Mouse (Mus musculus): ENCODE results near the gene Tacc3. TPM values are rescaled to one million over a fixed set of nuclear protein-coding genes. Genes with fewer than 3 reads are reported as not detected.

Gene Tacc3
- total and polyA plus RNA-seq, 3 experiments, result 1.4 to 3.1 (median 1.8) TPM

- H3K27me3 ChIP-seq (ENCODE audit: control insufficient read depth, insufficient read depth, low read length), result peaks cover 10% of the 10 kb centered on the region
- DNase-seq, result no peak
- H3K4me1 ChIP-seq (ENCODE audit: control insufficient read depth, insufficient read depth, low read length), result peaks cover 1% of the 10 kb centered on the region; the same call in 1 of the 2 replicates
- H3K9ac ChIP-seq (ENCODE audit: low read depth, low read length), result peak overlapping the region; percentile 81
- peak overlapping the region; percentile 67 for H3K27ac ChIP-seq
- no peaks in the 10 kb centered on the region for H3K79me2 ChIP-seq (replicated peaks; ENCODE audit: control insufficient read depth, insufficient read depth, low read length)
- intact Hi-C loops (cut with DNase I), result no loop called here
- no peak for TF ChIP-seq POLR2A (IDR thresholded peaks at IDR 0.05; ENCODE audit: insufficient read depth, low read depth, low read length)
- peak; percentile 40; the same call in 1 of the 2 replicates for TF ChIP-seq CTCF (IDR thresholded peaks at IDR 0.05)
- peak overlapping the region; percentile 92 for H3K4me3 ChIP-seq
- H3K36me3 ChIP-seq (ENCODE audit: control insufficient read depth, insufficient read depth, low read length), result no peaks in the 10 kb centered on the region
- under 1% methylated on average over 51 of the region's 53 CpGs for WGBS
Measured at GRCm38 (mm10) chr5:33722266-33723018, 64.5 kb downstream of the Tacc3 start.

GRCm38 (mm10) chr5:33723019-33723640, 65.2 kb downstream of the Tacc3 start:
- Histone ChIP-seq H3K4me1 (ENCODE audit: control insufficient read depth, insufficient read depth, low read length) (peaks cover 1% of the 10 kb centered on the region; the same call in 1 of the 2 replicates), H3K79me2 (replicated peaks; ENCODE audit: control insufficient read depth, insufficient read depth, low read length) (no peaks in the 10 kb centered on the region), H3K4me3 (peak overlapping the region; percentile 92), H3K9ac (ENCODE audit: low read depth, low read length) (peak overlapping the region; percentile 43), H3K36me3 (ENCODE audit: control insufficient read depth, insufficient read depth, low read length) (no peaks in the 10 kb centered on the region), H3K27ac (no peak overlapping the region), H3K27me3 (ENCODE audit: control insufficient read depth, insufficient read depth, low read length) (peaks cover 10% of the 10 kb centered on the region)
- no peak for TF ChIP-seq POLR2A (IDR thresholded peaks at IDR 0.05; ENCODE audit: insufficient read depth, low read depth, low read length)
- TF ChIP-seq CTCF (IDR thresholded peaks at IDR 0.05), result no peak; the same call in none of the 2 replicates
- TF ChIP-seq EP300 (IDR thresholded peaks at IDR 0.05; ENCODE audit: insufficient read depth, low read depth, low read length), result no peak
- intact Hi-C loops (cut with DNase I), result no loop called here
- 4% methylated on average over 61 of the region's 61 CpGs for WGBS
- peak; percentile 36 to 48 for DNase-seq

- peak overlapping the region; percentile 43; the same call in 1 of the 2 replicates for H3K9ac ChIP-seq (ENCODE audit: low read depth, low read length)
- no peaks in the 10 kb centered on the region for H3K79me2 ChIP-seq (replicated peaks; ENCODE audit: control insufficient read depth, insufficient read depth, low read length)
- no peak for DNase-seq
- H3K27ac ChIP-seq, result no peak overlapping the region
- 46% methylated on average over 36 of the region's 36 CpGs for WGBS
- H3K4me1 ChIP-seq (ENCODE audit: control insufficient read depth, insufficient read depth, low read length), result peaks cover 1% of the 10 kb centered on the region; the same call in 1 of the 2 replicates
- peak overlapping the region; percentile 92 for H3K4me3 ChIP-seq
- H3K27me3 ChIP-seq (ENCODE audit: control insufficient read depth, insufficient read depth, low read length), result peaks cover 10% of the 10 kb centered on the region
- H3K36me3 ChIP-seq (ENCODE audit: control insufficient read depth, insufficient read depth, low read length), result no peaks in the 10 kb centered on the region
- intact Hi-C loops (cut with DNase I), result no loop called here
- TF ChIP-seq POLR2A (IDR thresholded peaks at IDR 0.05; ENCODE audit: insufficient read depth, low read depth, low read length) (no peak), CTCF (IDR thresholded peaks at IDR 0.05) (no peak), EP300 (IDR thresholded peaks at IDR 0.05; ENCODE audit: insufficient read depth, low read depth, low read length) (no peak)
Measured at GRCm38 (mm10) chr5:33723641-33724465, 65.9 kb downstream of the Tacc3 start.

GRCm38 (mm10) chr5:33726081-33726647, 68.2 kb downstream of the Tacc3 start:
- Histone ChIP-seq H3K27ac (no peak overlapping the region), H3K27me3 (ENCODE audit: control insufficient read depth, insufficient read depth, low read length) (peaks cover 10% of the 10 kb centered on the region), H3K4me3 (no peak overlapping the region), H3K36me3 (ENCODE audit: control insufficient read depth, insufficient read depth, low read length) (no peaks in the 10 kb centered on the region), H3K9ac (ENCODE audit: low read depth, low read length) (no peak overlapping the region), H3K4me1 (ENCODE audit: control insufficient read depth, insufficient read depth, low read length) (no peaks in the 10 kb centered on the region), H3K79me2 (replicated peaks; ENCODE audit: control insufficient read depth, insufficient read depth, low read length) (no peaks in the 10 kb centered on the region)
- DNase-seq, result no peak
- 87% methylated on average over 7 of the region's 7 CpGs for WGBS
- TF ChIP-seq POLR2A (IDR thresholded peaks at IDR 0.05; ENCODE audit: insufficient read depth, low read depth, low read length), result no peak
- no peak for TF ChIP-seq CTCF (IDR thresholded peaks at IDR 0.05)
- no peak for TF ChIP-seq EP300 (IDR thresholded peaks at IDR 0.05; ENCODE audit: insufficient read depth, low read depth, low read length)
- intact Hi-C loops (cut with DNase I), result no loop called here

- Histone ChIP-seq H3K36me3 (ENCODE audit: control insufficient read depth, insufficient read depth, low read length) (no peaks in the 10 kb centered on the region), H3K4me3 (no peak overlapping the region), H3K9ac (ENCODE audit: low read depth, low read length) (no peak overlapping the region), H3K27ac (no peak overlapping the region), H3K27me3 (ENCODE audit: control insufficient read depth, insufficient read depth, low read length) (peaks cover 10% of the 10 kb centered on the region), H3K4me1 (ENCODE audit: control insufficient read depth, insufficient read depth, low read length) (no peaks in the 10 kb centered on the region), H3K79me2 (replicated peaks; ENCODE audit: control insufficient read depth, insufficient read depth, low read length) (no peaks in the 10 kb centered on the region)
- intact Hi-C loops (cut with DNase I), result no loop called here
- 81% methylated on average over 1 of the region's 1 CpGs for WGBS
- TF ChIP-seq CTCF (IDR thresholded peaks at IDR 0.05), result no peak
- no peak for TF ChIP-seq EP300 (IDR thresholded peaks at IDR 0.05; ENCODE audit: insufficient read depth, low read depth, low read length)
- no peak for TF ChIP-seq POLR2A (IDR thresholded peaks at IDR 0.05; ENCODE audit: insufficient read depth, low read depth, low read length)
- DNase-seq, result no peak
Measured at GRCm38 (mm10) chr5:33726891-33727290, 69.0 kb downstream of the Tacc3 start.

Other genes starting within 250 kb of the Tacc3 start
- gene Nkx1-1, start 224.2 kb upstream of the Tacc3 start, total RNA-seq (2021), result not detected
- not detected in 2 replicates for gene Nkx1-1, start 224.2 kb upstream of the Tacc3 start, polyA plus RNA-seq (2012; rRNA removed)
- gene Fam53a, start 28.5 kb upstream of the Tacc3 start, total RNA-seq (2021), result 10 to 100 TPM; 26.1 to 26.9 TPM
- gene Fam53a, start 28.5 kb upstream of the Tacc3 start, polyA plus RNA-seq (2012; rRNA removed), result 19.7 and 22.8 TPM in 2 replicates
- gene Gm9903, start 28.2 kb upstream of the Tacc3 start, total RNA-seq (2021), result 1 to 10 TPM; 1.0 to 1.1 TPM
- gene Gm9903, start 28.2 kb upstream of the Tacc3 start, polyA plus RNA-seq (2012; rRNA removed), result 2.1 and 2.5 TPM in 2 replicates
- 10 to 100 TPM; 10.6 to 12.7 TPM for gene Slbp, start 5.6 kb upstream of the Tacc3 start, total RNA-seq (2021)
- gene Slbp, start 5.6 kb upstream of the Tacc3 start, polyA plus RNA-seq (2012; rRNA removed), result 7.7 and 13.8 TPM in 2 replicates
- 10 to 100 TPM; 19.3 to 21.8 TPM for gene Tmem129, start 288 bp downstream of the Tacc3 start, total RNA-seq (2021)
- gene Tmem129, start 288 bp downstream of the Tacc3 start, polyA plus RNA-seq (2012; rRNA removed), result 40.1 and 49.0 TPM in 2 replicates
- 10 to 100 TPM in 1 of 2 experiments, 1 to 10 TPM in 1; 8.6 to 10.1 TPM for gene Fgfr3, start 63.5 kb downstream of the Tacc3 start, total RNA-seq (2021)
- gene Fgfr3, start 63.5 kb downstream of the Tacc3 start, polyA plus RNA-seq (2012; rRNA removed), result 15.1 and 15.4 TPM in 2 replicates
- 100 to 1,000 TPM; 140 to 148 TPM for gene Letm1, start 124.7 kb downstream of the Tacc3 start, total RNA-seq (2021)
- 60.2 and 82.8 TPM in 2 replicates for gene Letm1, start 124.7 kb downstream of the Tacc3 start, polyA plus RNA-seq (2012; rRNA removed)
- 10 to 100 TPM; 25.8 to 27.6 TPM for gene Nsd2, start 162.6 kb downstream of the Tacc3 start, total RNA-seq (2021)
- 3.0 and 5.7 TPM in 2 replicates for gene Nsd2, start 162.6 kb downstream of the Tacc3 start, polyA plus RNA-seq (2012; rRNA removed)

Data from heart, adult 2 months (tissue).